Mouse (Mus musculus) v-Abl transformed pro-B cells (cell line): Measurements from ENCODE around the gene Chmp6.

Source experiments
- in situ Hi-C, 2 experiments: fragments of 400-800 bp; cut with MboI; formaldehyde crosslinking; loops; one replicate each; pipeline ENCODE4 v1.15.1; 2025; ENCODE audit not compliant: unreplicated experiment in 2 of 2

Chmp6 gene

GRCm38 (mm10) chr11:119907006-119907650 is 6.1 kb upstream of the Chmp6 start:
- in situ Hi-C loops = loop anchor here (5.0 to 10.0 kb wide), 4 partner anchors 195 to 572 kb away; partner anchors contain the start of gene Rptor (in 1 of the 2)

- in situ Hi-C loops = loop anchor here (5.0 to 10.0 kb wide), 4 partner anchors 195 to 573 kb away; partner anchors contain the start of gene Rptor (in 1 of the 2)
These were observed 5.5 kb upstream of the Chmp6 start for GRCm38 (mm10) chr11:119907711-119908110.

GRCm38 (mm10) chr11:119909436-119909835 is 3.8 kb upstream of the Chmp6 start:
- in situ Hi-C loops = loop anchor here (5.0 to 10.0 kb wide), 4 partner anchors 193 to 575 kb away; partner anchors contain the start of gene Rptor (in 1 of the 2)

GRCm38 (mm10) chr11:119912845-119913244 is 396 bp upstream of the Chmp6 start:
- in situ Hi-C loops = loop anchor here in 1 of 2 experiments (10.0 kb wide), 1 partner anchor 192 kb away; no protein-coding TSS in a partner anchor

- in situ Hi-C loops = loop anchor here in 1 of 2 experiments (10.0 kb wide), 1 partner anchor 191 kb away; no protein-coding TSS in a partner anchor
These were observed 684 bp downstream of the Chmp6 start for GRCm38 (mm10) chr11:119913935-119914314.

- in situ Hi-C loops = loop anchor here in 1 of 2 experiments (10.0 kb wide), 1 partner anchor 190 kb away; no protein-coding TSS in a partner anchor
These were observed 1.1 kb downstream of the Chmp6 start for GRCm38 (mm10) chr11:119914381-119914780.

GRCm38 (mm10) chr11:119915666-119916065 is 2.4 kb downstream of the Chmp6 start:
- in situ Hi-C loops = loop anchor here in 1 of 2 experiments (5.0 to 10.0 kb wide), 2 partner anchors 82 to 189 kb away; no protein-coding TSS in a partner anchor

- in situ Hi-C loops = loop anchor here in 1 of 2 experiments (5.0 to 10.0 kb wide), 2 partner anchors 81 to 189 kb away; no protein-coding TSS in a partner anchor
These were observed 3.0 kb downstream of the Chmp6 start for GRCm38 (mm10) chr11:119916102-119916790.

GRCm38 (mm10) chr11:119916834-119917469 is 3.7 kb downstream of the Chmp6 start:
- in situ Hi-C loops = loop anchor here in 1 of 2 experiments (5.0 to 10.0 kb wide), 2 partner anchors 80 to 188 kb away; no protein-coding TSS in a partner anchor

- in situ Hi-C loops = loop anchor here in 1 of 2 experiments (5.0 to 10.0 kb wide), 2 partner anchors 79 to 186 kb away; no protein-coding TSS in a partner anchor
These were observed 5.3 kb downstream of the Chmp6 start for GRCm38 (mm10) chr11:119918521-119918920.

- in situ Hi-C loops = loop anchor here in 1 of 2 experiments (5.0 to 10.0 kb wide), 2 partner anchors 78 to 185 kb away; no protein-coding TSS in a partner anchor
These were observed 6.2 kb downstream of the Chmp6 start for GRCm38 (mm10) chr11:119919432-119919831.

- in situ Hi-C loops = loop anchor here in 1 of 2 experiments (5.0 to 10.0 kb wide), 2 partner anchors 77 to 185 kb away; no protein-coding TSS in a partner anchor
These were observed 6.7 kb downstream of the Chmp6 start for GRCm38 (mm10) chr11:119919897-119920296.

GRCm38 (mm10) chr11:119920668-119921067 is 7.4 kb downstream of the Chmp6 start:
- in situ Hi-C loops = no loop called here

GRCm38 (mm10) chr11:119925176-119925575 is 11.9 kb downstream of the Chmp6 start:
- in situ Hi-C loops = loop anchor here in 1 of 2 experiments (5.0 kb wide), 1 partner anchor 62 kb away; no protein-coding TSS in a partner anchor

GRCm38 (mm10) chr11:119926762-119927161 is 13.5 kb downstream of the Chmp6 start:
- in situ Hi-C loops = loop anchor here in 1 of 2 experiments (5.0 kb wide), 1 partner anchor 61 kb away; no protein-coding TSS in a partner anchor

- in situ Hi-C loops = loop anchor here in 1 of 2 experiments (5.0 kb wide), 1 partner anchor 59 kb away; no protein-coding TSS in a partner anchor
These were observed 14.9 kb downstream of the Chmp6 start for GRCm38 (mm10) chr11:119928023-119928681.

GRCm38 (mm10) chr11:119929603-119930265 is 16.5 kb downstream of the Chmp6 start:
- in situ Hi-C loops = loop anchor here in 1 of 2 experiments (5.0 kb wide), 1 partner anchor 58 kb away; no protein-coding TSS in a partner anchor

- in situ Hi-C loops = no loop called here
These were observed 18.6 kb downstream of the Chmp6 start for GRCm38 (mm10) chr11:119931809-119932208.

- in situ Hi-C loops = no loop called here
These were observed 19.9 kb downstream of the Chmp6 start for GRCm38 (mm10) chr11:119933142-119933541.
